ENCODE assay signal across 8 mouse cellular contexts in genomic region chr19:17467556-17468211, GRCm38 (mm10).
DNase-seq lines count a peak whose midpoint lies in the region; ATAC-seq and TF ChIP-seq lines count a peak whose summit lies in the region.

No protein-coding gene starts in this region.

- H3K4me3 ChIP-seq in hindbrain, embryonic 11.5 days (ENCODE audit: low read depth, low read length) = no peak overlapping the region
- no peak overlapping the region for H3K4me3 ChIP-seq in hindbrain, embryonic 10.5 days
- H3K4me3 ChIP-seq in MEL (ENCODE audit: control insufficient read depth in 1 of 2, insufficient read depth in 1 of 2, low read depth in 2 of 2, low read length in 2 of 2) = no peak overlapping the region

- H3K27ac ChIP-seq in hindbrain, embryonic 11.5 days (ENCODE audit: low read depth, low read length) = no peak overlapping the region
- H3K27ac ChIP-seq in hindbrain, embryonic 10.5 days = no peak overlapping the region
- no peak overlapping the region for H3K27ac ChIP-seq in MEL (ENCODE audit: control insufficient read depth, low read depth, low read length)

- no peak for ATAC-seq in hindbrain, embryonic 11.5 days (ENCODE audit: low FRiP score)

- H3K79me2 ChIP-seq in MEL (ENCODE audit: control insufficient read depth, insufficient read depth, low read length, poor library complexity) = no peaks in the 10 kb centered on the region

- TF ChIP-seq CTCF in MEL (IDR thresholded peaks at IDR 0.05 in 2 of 3, conservative IDR thresholded peaks at IDR 0.05 in 1 of 3; ENCODE audit: control insufficient read depth in 1 of 3, insufficient read depth in 1 of 3, low read depth in 2 of 3, low read length in 3 of 3, poor library complexity in 1 of 3, severe bottlenecking in 1 of 3) = 0 out of 6 replicates have a peak, but pooled peaks of 1 of the 3 experiments have one; percentile 13

- H3K36me3 ChIP-seq in hindbrain, embryonic 11.5 days (ENCODE audit: control insufficient read depth, insufficient read depth, low read length) = no peaks in the 10 kb centered on the region
- H3K36me3 ChIP-seq in hindbrain, embryonic 10.5 days = no peaks in the 10 kb centered on the region
- H3K36me3 ChIP-seq in MEL (ENCODE audit: control insufficient read depth in 1 of 2, insufficient read depth in 2 of 2, low read length in 2 of 2) = no peaks in the 10 kb centered on the region

- no peaks in the 10 kb centered on the region for H3K9me3 ChIP-seq in hindbrain, embryonic 11.5 days (ENCODE audit: control insufficient read depth, low read length)
- H3K9me3 ChIP-seq in hindbrain, embryonic 10.5 days = no peaks in the 10 kb centered on the region
- H3K9me3 ChIP-seq in MEL (replicated peaks; ENCODE audit: insufficient read depth, low read length) = no peaks in the 10 kb centered on the region

- no peak overlapping the region for H3K4me2 ChIP-seq in hindbrain, embryonic 11.5 days (replicated peaks; ENCODE audit: low read depth, low read length)

- H3K27me3 ChIP-seq in hindbrain, embryonic 11.5 days (ENCODE audit: control insufficient read depth, insufficient read depth, low read length) = no peaks in the 10 kb centered on the region
- no peaks in the 10 kb centered on the region for H3K27me3 ChIP-seq in hindbrain, embryonic 10.5 days (ENCODE audit: insufficient read depth, poor library complexity, severe bottlenecking)
- H3K27me3 ChIP-seq in MEL (ENCODE audit: control insufficient read depth in 1 of 2, insufficient read depth in 2 of 2, low read length in 2 of 2) = no peaks in the 10 kb centered on the region

- TF ChIP-seq POLR2A in MEL (IDR thresholded peaks at IDR 0.05; ENCODE audit: control insufficient read depth in 1 of 2, insufficient read depth in 1 of 2, low read depth in 1 of 2, low read length in 2 of 2, poor library complexity in 1 of 2) = no peak

- TF ChIP-seq RAD21 in MEL (IDR thresholded peaks at IDR 0.05; ENCODE audit: low read depth, low read length) = peak; percentile 14

- whole genome bisulfite sequencing in hindbrain, embryonic 11.5 days = 65% methylated on average over 6 of the region's 6 CpGs
- WGBS in hindbrain, embryonic 10.5 days = 65% methylated on average over 6 of the region's 6 CpGs

- no peaks in the 10 kb centered on the region for H3K4me1 ChIP-seq in hindbrain, embryonic 11.5 days (replicated peaks; ENCODE audit: control insufficient read depth, insufficient read depth, low read length)
- no peaks in the 10 kb centered on the region for H3K4me1 ChIP-seq in hindbrain, embryonic 10.5 days (replicated peaks)
- H3K4me1 ChIP-seq in MEL (ENCODE audit: control insufficient read depth in 1 of 2, insufficient read depth in 2 of 2, low read length in 2 of 2) = no peaks in the 10 kb centered on the region

- DNase-seq in hindbrain, embryonic 11.5 days (ENCODE audit: low spot score) = peak; percentile 18
- no peak for DNase-seq in hindbrain, embryonic 10.5 days (ENCODE audit: low spot score)
- no peak for DNase-seq in MEL (ENCODE audit: low read depth, low spot score)
- DNase-seq in embryo, embryonic 9.5 days (ENCODE audit: extremely low spot score) = peak; percentile 37
- DNase-seq in layer of hippocampus, adult 9-11 months = peak; percentile 37
- peak; percentile 56 for DNase-seq in retina, embryonic 14.5 days (ENCODE audit: low spot score)
- no peak for DNase-seq in testis, postnatal 10 days (ENCODE audit: low spot score)
- no peak for DNase-seq in adrenal gland, postnatal 4 days (ENCODE audit: low spot score in 2 of 2)

- TF ChIP-seq EP300 in MEL (IDR thresholded peaks at IDR 0.05; ENCODE audit: low read depth in 1 of 2, low read length in 2 of 2) = no peak

- no peak overlapping the region for H3K9ac ChIP-seq in hindbrain, embryonic 11.5 days (ENCODE audit: low read depth, low read length)
- H3K9ac ChIP-seq in MEL (ENCODE audit: control insufficient read depth, low read depth, low read length, poor library complexity, severe bottlenecking) = no peak overlapping the region

TF ChIP-seq in MEL, 35 proteins besides CTCF, POLR2A, EP300 and RAD21:
- TF ChIP-seq USF2 (IDR thresholded peaks at IDR 0.05; ENCODE audit: borderline replicate concordance in 1 of 2, insufficient read depth in 1 of 2, low read depth in 1 of 2, low read length in 2 of 2) (no peak), CHD1 (IDR thresholded peaks at IDR 0.05; ENCODE audit: low read depth, low read length) (no peak), MYC (IDR thresholded peaks at IDR 0.05; ENCODE audit: low read depth, low read length) (no peak), JUND (IDR thresholded peaks at IDR 0.05; ENCODE audit: low read depth, low read length) (no peak), ETS1 (IDR thresholded peaks at IDR 0.05; ENCODE audit: low read depth, low read length) (no peak), MYB (IDR thresholded peaks at IDR 0.05; ENCODE audit: low read depth, low read length) (no peak), UBTF (IDR thresholded peaks at IDR 0.05; ENCODE audit: borderline replicate concordance, insufficient read depth, low read depth, low read length) (no peak), MEF2A (IDR thresholded peaks at IDR 0.05; ENCODE audit: extremely low read depth, insufficient replicate concordance, low read depth, low read length, poor library complexity, severe bottlenecking) (no peak), MAFK (IDR thresholded peaks at IDR 0.05; ENCODE audit: borderline replicate concordance, low read depth, low read length) (no peak), TCF12 (IDR thresholded peaks at IDR 0.05; ENCODE audit: low read depth, low read length) (no peak), ZNF384 (IDR thresholded peaks at IDR 0.05; ENCODE audit: low read depth, low read length) (no peak), TBP (IDR thresholded peaks at IDR 0.05; ENCODE audit: low read depth, low read length) (no peak), MAZ (IDR thresholded peaks at IDR 0.05; ENCODE audit: low read depth, low read length) (no peak), GATA1 (IDR thresholded peaks at IDR 0.05; ENCODE audit: low read depth, low read length) (no peak), GABPA (IDR thresholded peaks at IDR 0.05; ENCODE audit: low read depth, low read length) (no peak), NRF1 (IDR thresholded peaks at IDR 0.05; ENCODE audit: insufficient read depth, low read depth, low read length, poor library complexity, severe bottlenecking) (no peak), HCFC1 (IDR thresholded peaks at IDR 0.05; ENCODE audit: low read depth, low read length) (no peak), POLR2AphosphoS2 (IDR thresholded peaks at IDR 0.05; ENCODE audit: low read length) (no peak), MXI1 (IDR thresholded peaks at IDR 0.05; ENCODE audit: low read depth, low read length) (no peak), RCOR1 (IDR thresholded peaks at IDR 0.05; ENCODE audit: low read depth, low read length) (no peak)

Comparison
In these comparisons a context has a peak if more than half of its experiments do, and no peak if none do; other contexts are left out.
1. DNase-seq: peak in hindbrain, embryonic 11.5 days (single experiment), embryo, embryonic 9.5 days (single experiment), layer of hippocampus, adult 9-11 months (single experiment) and retina, embryonic 14.5 days (single experiment); none in hindbrain, embryonic 10.5 days (single experiment), MEL (single experiment), testis, postnatal 10 days (single experiment) and adrenal gland, postnatal 4 days (0 of 2).